Mouse (Mus musculus) hindbrain, embryonic 13.5 days (tissue): Measurements from ENCODE around the gene Sfxn5. TPM values are rescaled to one million over a fixed set of nuclear protein-coding genes. Genes with fewer than 3 reads are reported as not detected.
A peak's percentile ranks its signal among the peaks of the same experiment; 100 is the strongest.

Experiments used
- ATAC-seq: fragments of 200-750 bp; cut with Nextera tagmentation; 2 replicates; pipeline ENCODE4 v1.8.0; 2017; ENCODE audit warnings: moderate TSS enrichment; ENCODE audit not compliant: low FRiP score
- H3K27ac ChIP-seq: fragments of 300-500 bp; sonication (generic); 2 replicates; pipeline ENCODE4 v1.5.1; 2015; ENCODE audit warnings: inconsistent platforms, mild to moderate bottlenecking, moderate library complexity
- H3K27me3 ChIP-seq: fragments of 300-500 bp; sonication (generic); 2 replicates; pipeline ENCODE4 v1.6.1; 2015; ENCODE audit warnings: mild to moderate bottlenecking, inconsistent platforms
- H3K36me3 ChIP-seq: fragments of 300-500 bp; sonication (generic); 2 replicates; pipeline ENCODE4 v1.6.1; 2015; ENCODE audit warnings: mild to moderate bottlenecking, inconsistent platforms
- H3K4me1 ChIP-seq: fragments of 300-500 bp; sonication (generic); replicated peaks from 2 replicates; pipeline ENCODE4 v1.6.1; 2015; ENCODE audit warnings: inconsistent platforms
- H3K4me2 ChIP-seq: fragments of 300-500 bp; sonication (generic); 2 replicates; pipeline ENCODE4 v1.6.1; 2015; ENCODE audit warnings: inconsistent platforms, mild to moderate bottlenecking, moderate library complexity
- H3K4me3 ChIP-seq: fragments of 300-500 bp; sonication (generic); 2 replicates; pipeline ENCODE4 v1.5.1; 2015; ENCODE audit warnings: mild to moderate bottlenecking, inconsistent platforms
- H3K9ac ChIP-seq: fragments of 300-500 bp; sonication (generic); 2 replicates; pipeline ENCODE4 v1.6.1; 2015; ENCODE audit warnings: mild to moderate bottlenecking, inconsistent platforms
- H3K9me3 ChIP-seq: fragments of 300-500 bp; sonication (generic); 2 replicates; pipeline ENCODE4 v1.6.1; 2016; ENCODE audit warnings: inconsistent platforms
- WGBS: fragments of 180-500 bp; shearing (Covaris S2); methylation state at CpG from one replicate; pipeline ENCODE4 v1.1.7; 2015; 5-methylcytosine and 5-hydroxymethylcytosine counted together
- polyA plus RNA-seq: library from polyadenylated mRNA; unstranded; fragments of >200 nt; fragmentation: Nextera tagmentation; extraction: Ambion mirVana; gene quantifications from 2 replicates; pipeline ENCODE4 v1.2.1, GENCODE M21; 2015

Sfxn5 gene
- polyA plus RNA-seq, 1 experiment from 2014 or later, result 19.6 TPM

DNA sequence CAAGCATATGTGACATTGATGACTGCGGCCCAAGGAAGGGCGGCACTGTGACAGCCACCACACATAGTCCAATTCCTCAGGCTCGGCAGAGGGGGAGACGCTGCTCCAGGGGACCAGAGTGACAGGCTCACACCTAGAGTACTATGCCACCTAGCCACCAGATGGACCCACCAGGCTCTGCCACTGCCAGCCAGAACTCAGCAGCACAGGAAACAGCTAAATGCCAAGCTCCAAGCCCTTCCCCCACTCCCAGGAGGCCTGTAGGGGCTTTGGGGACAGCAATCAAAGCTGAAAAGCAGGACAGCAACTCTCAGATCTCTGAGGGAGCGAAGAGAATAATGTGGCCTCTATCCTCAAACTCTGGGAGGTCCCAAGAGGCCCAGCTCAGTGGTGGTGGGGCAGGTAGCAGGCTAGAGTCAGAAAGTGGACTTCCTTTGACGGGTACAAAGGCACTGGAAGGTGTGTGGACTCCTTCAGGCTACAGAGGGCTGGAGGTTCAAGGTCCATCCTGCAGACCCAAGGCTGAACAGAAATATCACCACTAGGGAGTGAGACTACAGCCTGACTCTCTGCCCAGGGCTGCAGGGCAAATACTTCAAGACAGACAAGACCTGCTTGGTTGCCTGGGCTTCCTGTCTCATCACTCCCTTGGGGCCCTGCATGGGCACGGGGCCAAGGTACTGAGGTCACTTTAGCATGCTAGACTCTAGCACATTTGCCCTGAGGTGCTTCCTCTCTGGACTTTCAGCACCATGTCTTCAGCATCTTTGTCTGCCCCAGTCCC, 37.6 kb downstream of the Sfxn5 start:
- no peaks in the 10 kb centered on the region for H3K27me3 ChIP-seq
- 65% methylated on average over 7 of the region's 7 CpGs for WGBS
- H3K4me1 ChIP-seq, result peaks cover 24% of the 10 kb centered on the region
- no peak overlapping the region for H3K9ac ChIP-seq
- 0 out of 2 replicates have a peak, but pooled peaks have one; percentile 57 for ATAC-seq
- no peaks in the 10 kb centered on the region for H3K36me3 ChIP-seq
- no peak overlapping the region for H3K4me3 ChIP-seq
- H3K9me3 ChIP-seq, result peaks cover 5% of the 10 kb centered on the region; the same call in 1 of the 2 replicates
- H3K4me2 ChIP-seq, result no peak overlapping the region
- H3K27ac ChIP-seq, result 0 out of 2 replicates have a peak overlapping the region, but pooled peaks have one; percentile 15

DNA sequence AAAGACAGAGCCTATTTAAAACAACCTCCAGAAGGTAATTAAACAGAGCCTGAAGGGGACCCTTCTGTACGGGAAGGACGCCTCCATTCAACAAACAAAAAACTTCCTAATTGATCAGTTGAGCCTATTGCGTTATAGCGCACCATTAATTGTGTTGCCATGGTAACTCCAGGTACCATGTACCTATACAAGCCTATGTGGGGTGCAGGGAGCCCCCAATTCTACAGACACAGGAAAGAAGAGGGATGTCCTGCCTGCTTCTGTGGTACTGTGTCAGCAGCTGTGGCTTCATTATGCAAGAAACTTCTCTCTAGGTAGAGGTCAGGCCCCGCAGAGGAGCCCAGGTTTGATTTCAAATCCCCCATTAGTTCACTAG, 39.2 kb downstream of the Sfxn5 start:
- 41% methylated on average over 5 of the region's 5 CpGs for WGBS
- Histone ChIP-seq H3K4me2 (no peak overlapping the region), H3K36me3 (no peaks in the 10 kb centered on the region), H3K4me3 (no peak overlapping the region), H3K27me3 (no peaks in the 10 kb centered on the region), H3K27ac (peak overlapping the region; percentile 60), H3K4me1 (peaks cover 24% of the 10 kb centered on the region), H3K9ac (no peak overlapping the region), H3K9me3 (peaks cover under 1% of the 10 kb centered on the region; the same call in 1 of the 2 replicates)
- ATAC-seq, result no peak

DNA sequence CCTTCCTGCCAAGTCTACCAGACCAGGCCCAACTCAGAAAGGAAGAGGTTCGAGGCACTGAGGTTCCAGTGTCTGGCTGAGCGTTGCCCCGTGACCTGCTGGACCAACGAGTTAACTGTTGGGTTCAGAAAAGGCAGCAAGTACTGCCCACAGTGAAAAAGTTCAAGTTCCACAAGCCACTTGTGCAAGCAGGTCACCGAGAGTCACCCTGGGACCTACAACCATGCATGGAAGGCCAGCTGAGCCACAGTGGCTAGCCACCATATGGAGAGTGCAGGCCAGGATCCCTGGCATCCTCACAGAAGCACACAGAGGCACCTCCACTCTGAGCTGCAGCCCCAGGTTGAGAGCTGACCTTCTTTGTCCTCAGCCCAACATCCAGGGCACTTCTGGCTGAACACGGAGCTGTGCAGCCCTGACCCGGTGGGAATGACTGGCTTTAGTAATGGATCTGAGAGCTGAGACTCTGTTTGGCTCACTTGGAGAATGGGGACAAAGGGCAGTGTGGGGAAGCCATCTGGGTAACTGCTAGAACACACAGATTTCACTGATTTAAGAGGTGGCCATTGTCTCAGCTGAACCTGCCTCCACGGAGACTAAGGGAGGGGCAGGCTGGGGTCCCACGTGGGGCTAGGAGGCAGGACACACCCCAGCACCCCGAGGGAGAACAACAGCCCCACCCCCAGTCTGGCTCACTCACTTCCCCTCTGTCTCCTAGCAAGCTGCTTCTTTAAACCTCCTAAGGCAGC, 39.8 kb downstream of the Sfxn5 start:
- H3K9ac ChIP-seq, result peak overlapping the region; percentile 29; the same call in 1 of the 2 replicates
- WGBS, result 47% methylated on average over 10 of the region's 10 CpGs
- peak overlapping the region; percentile 60 for H3K27ac ChIP-seq

DNA sequence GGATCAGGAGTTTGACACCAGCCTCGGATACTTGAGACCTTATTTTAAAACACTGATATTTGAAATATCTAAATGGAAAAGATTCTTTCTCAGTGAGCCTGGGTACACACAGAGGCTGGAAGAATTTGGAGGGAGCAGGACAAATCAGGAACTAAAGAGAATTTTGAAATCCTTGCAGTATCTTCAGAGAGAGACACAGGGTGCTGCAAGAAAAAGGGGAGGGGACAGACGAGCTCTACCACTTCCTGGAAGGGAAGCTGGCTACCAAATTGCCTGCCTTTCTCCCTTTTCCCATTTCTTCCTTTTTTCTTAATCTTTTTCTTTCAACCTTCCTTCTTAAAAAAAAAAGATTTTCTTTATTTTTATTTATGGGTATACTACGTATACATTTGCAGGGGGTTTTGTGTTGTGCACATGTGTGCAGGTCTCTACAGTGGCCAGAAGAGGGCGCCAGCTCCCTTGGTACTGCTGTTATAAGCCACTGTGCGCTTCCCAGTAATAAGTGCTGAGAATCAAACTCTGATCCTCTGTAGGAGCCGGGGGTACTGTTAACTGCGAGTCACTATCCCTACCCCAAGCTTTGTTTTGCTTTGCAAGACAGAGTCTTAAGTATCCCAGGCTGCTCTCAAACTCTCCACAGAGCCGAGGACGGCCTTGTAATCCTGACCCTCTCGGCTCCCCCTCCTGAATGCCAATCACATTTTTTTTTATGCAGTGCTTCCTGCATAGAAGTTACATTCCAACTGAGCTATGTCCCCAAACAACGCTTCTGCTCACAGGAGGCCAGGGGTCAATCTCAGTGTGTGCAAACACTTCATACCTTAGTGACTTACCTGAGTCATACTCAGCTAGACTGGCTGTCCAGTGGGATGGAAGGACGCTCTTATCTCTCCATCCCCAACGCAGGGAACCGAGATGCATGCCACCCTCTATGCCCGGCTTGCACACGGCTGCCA, 42.1 kb downstream of the Sfxn5 start:
- ATAC-seq, result no peak
- H3K4me3 ChIP-seq, result no peak overlapping the region
- no peaks in the 10 kb centered on the region for H3K27me3 ChIP-seq
- peaks cover 24% of the 10 kb centered on the region for H3K4me1 ChIP-seq
- H3K9ac ChIP-seq, result no peak overlapping the region
- no peak overlapping the region for H3K4me2 ChIP-seq
- H3K36me3 ChIP-seq, result no peaks in the 10 kb centered on the region
- 91% methylated on average over 16 of the region's 16 CpGs for WGBS
- no peak overlapping the region for H3K27ac ChIP-seq
- no peaks in the 10 kb centered on the region for H3K9me3 ChIP-seq

More for the DNA sequence above, 39.8 kb downstream of the Sfxn5 start:
- H3K4me2 ChIP-seq, result no peak overlapping the region
- H3K36me3 ChIP-seq, result no peaks in the 10 kb centered on the region
- ATAC-seq, result no peak
- H3K9me3 ChIP-seq, result no peaks in the 10 kb centered on the region
- no peaks in the 10 kb centered on the region for H3K27me3 ChIP-seq
- H3K4me1 ChIP-seq, result peaks cover 24% of the 10 kb centered on the region
- no peak overlapping the region for H3K4me3 ChIP-seq

DNA sequence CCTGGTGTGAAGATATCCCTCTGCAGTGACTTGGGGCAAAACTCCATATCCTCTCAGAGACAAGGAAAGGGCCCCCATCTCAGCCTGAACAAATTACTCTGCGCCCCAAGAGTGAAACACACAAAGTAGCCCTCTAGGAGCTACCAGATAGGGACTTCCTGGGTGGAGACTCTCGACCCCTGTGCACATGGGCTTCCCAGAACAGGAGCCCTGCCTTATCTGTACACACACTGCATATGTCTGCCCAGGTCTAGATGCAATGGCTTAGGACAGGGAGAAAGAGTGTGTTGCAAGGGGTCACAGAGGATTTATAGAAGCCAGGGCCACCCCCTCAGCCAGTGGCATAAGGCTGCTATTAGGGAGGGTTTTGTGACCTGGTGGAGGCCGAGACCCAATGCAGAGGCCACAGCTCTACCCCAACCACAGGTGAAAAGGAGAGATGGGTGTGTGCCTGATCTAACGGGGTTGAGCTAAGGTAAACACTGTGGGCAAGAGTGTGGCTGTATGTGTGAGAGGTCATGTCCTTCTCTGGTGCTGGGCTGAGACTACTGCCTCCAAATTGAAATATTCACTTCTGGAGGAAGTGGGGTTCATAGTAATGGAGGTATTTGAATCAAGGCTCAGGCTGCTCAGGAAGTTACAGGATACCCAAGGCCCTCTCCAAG, 44.9 kb downstream of the Sfxn5 start:
- Histone ChIP-seq H3K9me3 (no peaks in the 10 kb centered on the region), H3K4me1 (peaks cover 3% of the 10 kb centered on the region), H3K4me2 (no peak overlapping the region), H3K4me3 (no peak overlapping the region), H3K27ac (no peak overlapping the region), H3K9ac (no peak overlapping the region), H3K36me3 (no peaks in the 10 kb centered on the region), H3K27me3 (no peaks in the 10 kb centered on the region)
- no peak for ATAC-seq
- WGBS, result 89% methylated on average over 4 of the region's 4 CpGs

DNA sequence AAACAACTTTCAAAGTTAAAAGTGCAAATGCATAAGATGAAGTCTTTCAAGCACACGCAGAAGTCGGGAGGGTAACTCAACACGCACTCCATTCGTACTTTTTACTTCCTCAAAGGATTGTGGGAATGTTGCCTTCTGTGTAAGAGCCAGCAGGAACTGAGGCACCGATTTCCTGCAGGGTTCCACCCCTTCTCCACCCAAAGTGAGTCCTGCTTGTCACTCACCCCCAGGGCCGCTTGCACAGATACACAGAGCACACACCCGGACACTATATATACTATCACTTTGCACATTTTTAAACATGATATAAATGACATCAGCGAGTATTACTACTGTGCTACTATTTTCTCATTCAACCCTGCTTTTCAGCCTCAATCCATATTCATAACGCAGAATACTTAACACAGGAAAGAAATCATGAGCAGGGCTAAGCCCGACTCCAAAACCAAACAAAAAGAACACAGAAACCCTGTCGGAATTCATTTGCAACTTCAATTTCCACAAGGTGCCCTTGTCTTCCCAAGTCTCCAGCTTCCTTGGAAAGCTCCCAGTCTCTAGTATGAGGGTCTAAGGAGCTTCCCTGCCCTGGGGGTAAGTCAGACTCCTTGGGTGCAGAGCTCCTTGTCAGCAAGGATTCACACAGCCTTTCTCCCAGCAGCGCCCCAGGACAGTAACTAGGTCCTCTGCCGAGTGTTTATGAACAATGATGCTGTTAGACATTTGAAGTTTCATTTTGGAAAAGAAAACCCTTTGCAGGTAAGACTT, 46.8 kb downstream of the Sfxn5 start:
- Histone ChIP-seq H3K27me3 (no peaks in the 10 kb centered on the region), H3K9ac (no peak overlapping the region), H3K9me3 (no peaks in the 10 kb centered on the region), H3K4me3 (no peak overlapping the region), H3K4me2 (no peak overlapping the region), H3K27ac (no peak overlapping the region), H3K4me1 (no peaks in the 10 kb centered on the region), H3K36me3 (no peaks in the 10 kb centered on the region)
- WGBS, result 84% methylated on average over 13 of the region's 13 CpGs
- ATAC-seq, result no peak

DNA sequence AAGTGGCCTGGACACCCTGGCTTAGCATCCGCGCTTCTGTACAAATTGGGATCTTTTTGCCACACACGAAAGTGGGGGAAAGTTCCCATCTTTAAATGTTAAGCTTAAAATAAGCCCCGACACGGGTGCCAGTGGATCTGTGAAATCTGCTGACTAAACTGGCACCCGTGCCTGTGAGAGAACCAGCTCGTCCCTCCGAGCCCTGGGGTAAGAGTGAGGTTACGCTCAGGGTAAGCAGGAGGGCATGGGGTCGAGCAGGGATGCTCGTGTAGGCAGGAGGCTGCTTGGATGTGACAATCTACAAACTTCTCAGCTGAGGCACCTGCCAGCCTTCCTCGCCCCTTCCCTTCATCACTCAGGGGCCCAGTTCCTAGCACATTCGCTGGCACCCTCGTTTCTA, 52.4 kb downstream of the Sfxn5 start:
- Histone ChIP-seq H3K4me2 (no peak overlapping the region), H3K4me3 (no peak overlapping the region), H3K36me3 (no peaks in the 10 kb centered on the region), H3K9me3 (no peaks in the 10 kb centered on the region), H3K9ac (no peak overlapping the region), H3K27me3 (0 out of 2 replicates have a peak, but pooled peaks cover 2% of the 10 kb centered on the region), H3K4me1 (no peaks in the 10 kb centered on the region), H3K27ac (no peak overlapping the region)
- WGBS, result 82% methylated on average over 14 of the region's 14 CpGs
- no peak for ATAC-seq

DNA sequence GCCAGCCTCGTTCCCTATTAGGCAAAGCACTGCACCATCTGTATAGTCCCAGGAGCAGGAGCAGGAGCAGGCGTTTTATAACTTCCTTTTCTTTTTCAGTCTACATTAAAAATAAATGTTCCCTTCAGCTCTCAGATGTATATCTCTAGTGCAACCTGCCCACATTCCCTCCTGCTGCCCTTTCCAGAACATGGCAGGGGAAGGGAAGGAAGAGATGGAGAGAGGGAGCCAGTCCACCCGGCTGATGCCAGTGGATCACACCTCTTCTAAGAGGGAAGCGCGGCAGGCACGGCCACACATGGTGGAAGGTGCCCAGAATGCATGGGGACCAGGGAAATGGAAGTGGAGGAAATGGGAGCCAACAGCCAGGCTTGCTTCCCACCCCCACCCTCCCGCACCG, 56.7 kb downstream of the Sfxn5 start:
- no peak overlapping the region for H3K27ac ChIP-seq
- ATAC-seq, result no peak
- no peaks in the 10 kb centered on the region for H3K9me3 ChIP-seq
- no peak overlapping the region for H3K4me2 ChIP-seq
- H3K27me3 ChIP-seq, result 0 out of 2 replicates have a peak, but pooled peaks cover 2% of the 10 kb centered on the region
- H3K9ac ChIP-seq, result no peak overlapping the region
- 84% methylated on average over 8 of the region's 8 CpGs for WGBS
- no peaks in the 10 kb centered on the region for H3K4me1 ChIP-seq
- no peak overlapping the region for H3K4me3 ChIP-seq
- H3K36me3 ChIP-seq, result no peaks in the 10 kb centered on the region

DNA sequence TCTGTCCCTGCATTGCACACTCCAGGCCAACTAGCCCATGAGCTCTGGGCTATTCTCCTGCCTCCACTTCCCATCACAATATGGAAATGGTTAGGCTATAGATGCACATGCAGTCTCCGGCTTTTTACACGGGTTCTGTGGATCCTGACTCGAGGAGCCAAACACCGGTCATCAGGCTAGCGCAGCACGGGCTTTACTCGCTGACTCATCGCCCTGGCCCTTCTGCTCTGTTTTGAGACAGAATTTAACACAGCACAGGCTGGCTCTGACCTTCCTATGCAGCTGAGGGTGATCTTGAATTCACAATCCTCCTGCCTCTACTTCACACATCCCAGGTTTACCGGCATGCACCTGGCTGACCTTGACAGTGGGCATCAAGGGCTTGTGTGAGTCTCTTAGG, 60.8 kb downstream of the Sfxn5 start:
- H3K4me1 ChIP-seq, result no peaks in the 10 kb centered on the region
- no peak for ATAC-seq
- H3K36me3 ChIP-seq, result no peaks in the 10 kb centered on the region
- no peak overlapping the region for H3K27ac ChIP-seq
- no peak overlapping the region for H3K4me2 ChIP-seq
- 91% methylated on average over 9 of the region's 9 CpGs for WGBS
- H3K9ac ChIP-seq, result no peak overlapping the region
- H3K4me3 ChIP-seq, result no peak overlapping the region
- no peaks in the 10 kb centered on the region for H3K9me3 ChIP-seq
- H3K27me3 ChIP-seq, result peaks cover 16% of the 10 kb centered on the region

DNA sequence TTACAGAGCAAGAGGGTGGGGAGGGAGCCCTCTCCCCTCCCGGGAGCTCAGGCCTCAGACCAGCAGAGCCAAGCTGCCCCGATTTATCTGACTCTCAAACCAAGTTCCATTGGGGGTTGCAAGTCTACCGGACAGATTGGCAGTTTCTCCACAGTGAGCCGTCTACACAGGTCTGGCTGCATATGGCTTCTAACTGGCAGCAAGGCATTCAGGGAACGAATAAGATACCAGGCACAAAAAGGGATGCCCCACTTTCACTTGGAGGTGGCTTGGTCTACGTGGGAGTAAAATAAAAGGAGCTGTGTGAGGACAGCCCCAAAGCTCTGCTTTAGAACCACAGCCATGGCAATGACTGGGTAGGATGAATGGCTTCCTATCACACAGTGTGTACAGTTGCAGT, 67.2 kb downstream of the Sfxn5 start:
- H3K9ac ChIP-seq, result no peak overlapping the region
- no peaks in the 10 kb centered on the region for H3K36me3 ChIP-seq
- no peak for ATAC-seq
- 42% methylated on average over 6 of the region's 6 CpGs for WGBS
- H3K27ac ChIP-seq, result no peak overlapping the region
- H3K4me2 ChIP-seq, result no peak overlapping the region
- H3K27me3 ChIP-seq, result peaks cover 61% of the 10 kb centered on the region
- H3K4me1 ChIP-seq, result peaks cover 23% of the 10 kb centered on the region
- H3K9me3 ChIP-seq, result no peaks in the 10 kb centered on the region
- H3K4me3 ChIP-seq, result no peak overlapping the region

DNA sequence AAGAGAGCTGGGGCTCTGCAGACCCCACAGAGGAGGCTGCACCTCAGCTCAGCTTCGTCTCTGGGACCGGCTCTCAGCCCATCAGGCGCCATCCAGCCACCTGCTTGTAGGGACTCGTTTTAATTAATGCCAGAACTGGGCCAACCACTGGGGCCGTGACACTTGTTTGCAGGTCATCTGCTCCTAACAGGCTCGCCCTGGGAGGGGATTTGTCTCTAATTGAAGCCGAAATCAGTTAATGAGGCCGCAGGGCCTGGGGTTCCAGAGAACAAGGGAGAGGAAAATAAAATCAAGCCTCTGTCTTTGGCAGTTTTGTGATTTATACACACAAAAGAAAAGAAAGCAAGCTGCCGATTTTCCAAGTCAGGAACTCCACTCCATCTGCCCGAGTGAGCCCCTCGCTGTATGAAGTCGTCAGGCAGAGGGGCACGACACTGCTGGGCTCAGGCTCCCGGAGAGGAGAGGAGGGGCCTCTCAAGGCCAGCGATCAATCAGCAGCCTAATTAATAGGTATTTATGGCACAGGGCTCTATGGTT, 68.2 kb downstream of the Sfxn5 start:
- H3K9ac ChIP-seq, result peak overlapping the region; percentile 26; the same call in 1 of the 2 replicates
- no peak overlapping the region for H3K27ac ChIP-seq
- no peaks in the 10 kb centered on the region for H3K9me3 ChIP-seq
- no peaks in the 10 kb centered on the region for H3K36me3 ChIP-seq
- H3K4me2 ChIP-seq, result peak overlapping the region; percentile 26
- H3K27me3 ChIP-seq, result peaks cover 61% of the 10 kb centered on the region
- WGBS, result 5% methylated on average over 15 of the region's 15 CpGs
- ATAC-seq, result peak; percentile 50; the same call in 1 of the 2 replicates
- peaks cover 23% of the 10 kb centered on the region for H3K4me1 ChIP-seq
- H3K4me3 ChIP-seq, result no peak overlapping the region
